Mouse (Mus musculus) neural tube, embryonic 14.5 days (tissue): ENCODE measurements around the gene Arhgef12. TPM values are rescaled to one million over a fixed set of nuclear protein-coding genes. Genes with fewer than 3 reads are reported as not detected.
A peak's percentile ranks its signal among the peaks of the same experiment; 100 is the strongest.

Experiments
- ATAC-seq: fragments of 200-750 bp; cut with Nextera tagmentation; 2 replicates; pipeline ENCODE4 v1.8.0; 2017; ENCODE audit warnings: low read depth, mild to moderate bottlenecking, moderate TSS enrichment, moderate library complexity
- H3K27ac ChIP-seq: fragments of 300-500 bp; sonication (generic); 2 replicates; pipeline ENCODE4 v1.5.1; 2014; ENCODE audit warnings: low read depth, mild to moderate bottlenecking, control low read depth, low read length, moderate library complexity, mixed read lengths
- H3K27me3 ChIP-seq: fragments of 300-500 bp; sonication (generic); 2 replicates; pipeline ENCODE4 v1.6.1; 2014; ENCODE audit warnings: low read length; ENCODE audit not compliant: control insufficient read depth, insufficient read depth
- H3K36me3 ChIP-seq: fragments of 300-500 bp; sonication (generic); 2 replicates; pipeline ENCODE4 v1.6.1; 2014; ENCODE audit warnings: low read length, mixed read lengths; ENCODE audit not compliant: control insufficient read depth, insufficient read depth
- H3K4me1 ChIP-seq: fragments of 300-500 bp; sonication (generic); 2 replicates; pipeline ENCODE4 v1.6.1; 2014; ENCODE audit warnings: low read length; ENCODE audit not compliant: control insufficient read depth, insufficient read depth
- H3K4me2 ChIP-seq: fragments of 300-500 bp; sonication (generic); 2 replicates; pipeline ENCODE4 v1.6.1; 2014; ENCODE audit warnings: mild to moderate bottlenecking, low read depth, low read length, control low read depth
- H3K4me3 ChIP-seq: fragments of 300-500 bp; sonication (generic); 2 replicates; pipeline ENCODE4 v1.5.1; 2014; ENCODE audit warnings: low read depth, low read length, control low read depth, mixed read lengths
- H3K9ac ChIP-seq: fragments of 300-500 bp; sonication (generic); replicated peaks from 2 replicates; pipeline ENCODE4 v1.6.1; 2014; ENCODE audit warnings: low read depth, mild to moderate bottlenecking, control low read depth, low read length, mixed read lengths
- H3K9me3 ChIP-seq: fragments of 300-500 bp; sonication (generic); 2 replicates; pipeline ENCODE4 v1.6.1; 2016; ENCODE audit warnings: low read length; ENCODE audit not compliant: control insufficient read depth
- WGBS: fragments of 180-500 bp; shearing (Covaris S2); extraction: QIAGEN DNeasy Blood & Tissue Kit; methylation state at CpG from one replicate; pipeline ENCODE4 v1.1.7; 2014; 5-methylcytosine and 5-hydroxymethylcytosine counted together
- polyA plus RNA-seq: library from polyadenylated mRNA; unstranded; fragments of >200 nt; fragmentation: Nextera tagmentation; extraction: Ambion mirVana; gene quantifications from 2 replicates; pipeline ENCODE4 v1.2.1, GENCODE M21; 2014

The Arhgef12 gene
- 32.4 and 51.4 TPM in 2 replicates for polyA plus RNA-seq

DNA sequence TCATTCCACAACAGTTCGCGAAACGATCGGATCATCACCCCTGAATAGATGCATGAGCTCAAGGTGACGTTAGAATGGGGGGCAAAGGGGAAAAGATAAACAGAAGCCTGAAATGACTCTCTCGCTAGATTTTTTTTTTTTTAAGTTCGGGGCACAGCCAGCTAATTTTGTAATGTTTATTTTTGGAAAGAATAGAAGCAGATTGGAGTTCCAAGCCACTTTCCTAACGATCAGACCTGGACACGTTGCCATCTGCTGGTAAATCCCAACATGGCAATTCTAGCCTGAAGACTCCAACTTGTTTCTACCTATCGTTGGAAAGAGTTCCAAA, at the start of gene Arhgef12:
TSS of gene Arhgef12 (minus strand) at position 53 of the 331 bp plus-strand sequence.
- no peaks in the 10 kb centered on the region for H3K9me3 ChIP-seq
- H3K9ac ChIP-seq = peak within 1 kb of the TSS; percentile 91
- H3K4me3 ChIP-seq = peak within 1 kb of the TSS; percentile 89
- peaks cover 9% of the 10 kb centered on the region for H3K36me3 ChIP-seq
- peak within 1 kb of the TSS; percentile 93 for H3K4me2 ChIP-seq
- no peak for ATAC-seq
- peaks cover 22% of the 10 kb centered on the region for H3K4me1 ChIP-seq
- whole genome bisulfite sequencing = 36% methylated on average over 10 of the region's 10 CpGs
- no peak within 1 kb of the TSS for H3K27ac ChIP-seq
- H3K27me3 ChIP-seq = no peaks in the 10 kb centered on the region

DNA sequence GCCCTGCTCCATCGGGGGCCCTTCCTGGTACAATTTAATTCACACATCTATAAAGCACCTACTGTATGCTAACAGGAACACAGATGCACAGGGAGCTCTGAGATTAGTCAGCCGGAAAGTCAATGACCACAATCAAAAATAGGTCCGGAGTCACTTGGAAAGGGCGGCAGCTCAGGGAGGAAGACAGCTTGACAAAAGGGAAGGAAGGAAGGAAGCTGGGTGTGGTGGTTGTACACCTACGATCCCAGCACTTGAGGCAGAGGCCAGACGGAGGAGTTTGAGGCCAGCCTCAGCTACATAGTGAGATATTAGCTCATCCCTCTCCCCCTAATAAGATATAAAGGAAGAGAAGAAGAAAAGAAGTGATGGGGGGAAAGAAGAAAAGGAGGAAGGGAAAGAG, 48.9 kb upstream of the Arhgef12 start:
- no peak overlapping the region for H3K4me3 ChIP-seq
- no peaks in the 10 kb centered on the region for H3K36me3 ChIP-seq
- no peaks in the 10 kb centered on the region for H3K4me1 ChIP-seq
- H3K9ac ChIP-seq = no peak overlapping the region
- no peak overlapping the region for H3K27ac ChIP-seq
- 81% methylated on average over 6 of the region's 6 CpGs for WGBS
- H3K27me3 ChIP-seq = no peaks in the 10 kb centered on the region
- H3K9me3 ChIP-seq = no peaks in the 10 kb centered on the region
- no peak overlapping the region for H3K4me2 ChIP-seq
- no peak for ATAC-seq

DNA sequence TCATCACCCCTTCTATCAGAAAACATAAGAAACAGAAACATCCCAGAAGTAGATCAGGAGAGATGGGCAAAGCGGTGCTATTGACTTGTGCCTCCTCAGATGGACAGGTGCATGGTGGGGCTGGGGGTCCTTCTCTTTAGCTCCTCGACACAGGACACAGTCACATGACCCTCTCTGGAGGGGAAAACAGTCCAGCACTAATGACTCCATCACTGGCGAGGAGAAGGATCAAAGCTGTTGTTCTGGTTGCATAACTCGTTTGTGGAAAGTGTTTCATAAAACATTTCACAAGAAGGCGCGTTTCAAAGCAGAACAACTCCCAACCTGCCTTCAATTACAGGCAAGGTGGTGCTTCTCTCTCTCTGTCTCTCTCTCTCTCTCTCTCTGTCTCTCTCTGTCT, 44.7 kb upstream of the Arhgef12 start:
- Histone ChIP-seq H3K36me3 (no peaks in the 10 kb centered on the region), H3K27me3 (no peaks in the 10 kb centered on the region), H3K27ac (no peak overlapping the region), H3K4me1 (no peaks in the 10 kb centered on the region), H3K4me3 (no peak overlapping the region), H3K9ac (no peak overlapping the region), H3K4me2 (no peak overlapping the region), H3K9me3 (no peaks in the 10 kb centered on the region)
- no peak for ATAC-seq
- 93% methylated on average over 6 of the region's 6 CpGs for WGBS

DNA sequence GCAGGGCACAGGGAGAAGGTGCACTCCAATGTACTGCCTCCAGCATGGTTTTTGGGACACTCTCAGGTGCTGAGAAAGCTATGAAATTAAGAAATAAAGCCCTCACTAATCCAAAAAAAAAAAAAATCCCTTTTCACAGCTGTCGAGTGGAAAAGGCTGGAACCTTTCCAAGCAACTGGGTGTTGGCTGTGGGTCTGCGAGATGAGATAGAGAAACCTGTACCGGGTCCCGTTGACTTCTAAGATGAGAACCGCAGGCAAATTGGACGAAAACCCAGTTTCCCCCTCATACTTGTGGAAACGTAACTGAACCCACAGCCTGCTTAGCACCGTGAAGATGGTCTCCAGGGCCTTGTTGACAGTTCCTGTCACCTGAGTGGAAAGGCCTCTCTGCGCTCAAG, 43.9 kb upstream of the Arhgef12 start:
- Histone ChIP-seq H3K4me1 (no peaks in the 10 kb centered on the region), H3K4me3 (no peak overlapping the region), H3K36me3 (no peaks in the 10 kb centered on the region), H3K9ac (no peak overlapping the region), H3K27me3 (no peaks in the 10 kb centered on the region), H3K27ac (no peak overlapping the region), H3K9me3 (no peaks in the 10 kb centered on the region), H3K4me2 (no peak overlapping the region)
- no peak for ATAC-seq
- 78% methylated on average over 9 of the region's 9 CpGs for WGBS

DNA sequence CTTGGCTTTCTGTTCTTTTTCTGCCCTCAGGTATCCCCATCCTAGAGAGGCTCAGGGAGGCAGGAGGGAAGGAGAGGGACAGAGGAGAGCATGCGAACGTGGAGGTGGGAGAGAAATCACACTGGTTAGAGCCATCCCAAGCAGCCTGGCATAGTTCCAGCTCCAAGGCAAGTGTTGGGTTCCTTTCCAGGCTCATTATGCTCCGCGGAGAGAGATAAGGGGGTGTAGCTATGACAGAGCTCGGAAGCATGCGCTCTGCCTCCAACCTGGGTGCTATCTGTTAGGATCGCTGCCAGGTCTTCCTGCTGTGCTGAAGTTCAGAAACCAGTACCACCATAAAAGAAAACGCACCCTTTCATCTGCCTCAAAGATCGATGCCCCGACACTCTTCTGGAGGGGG, 43.0 kb upstream of the Arhgef12 start:
- Histone ChIP-seq H3K4me1 (no peaks in the 10 kb centered on the region), H3K27me3 (no peaks in the 10 kb centered on the region), H3K36me3 (no peaks in the 10 kb centered on the region), H3K4me3 (no peak overlapping the region), H3K27ac (no peak overlapping the region), H3K9ac (no peak overlapping the region), H3K4me2 (no peak overlapping the region), H3K9me3 (no peaks in the 10 kb centered on the region)
- no peak for ATAC-seq
- WGBS = 55% methylated on average over 10 of the region's 10 CpGs

DNA sequence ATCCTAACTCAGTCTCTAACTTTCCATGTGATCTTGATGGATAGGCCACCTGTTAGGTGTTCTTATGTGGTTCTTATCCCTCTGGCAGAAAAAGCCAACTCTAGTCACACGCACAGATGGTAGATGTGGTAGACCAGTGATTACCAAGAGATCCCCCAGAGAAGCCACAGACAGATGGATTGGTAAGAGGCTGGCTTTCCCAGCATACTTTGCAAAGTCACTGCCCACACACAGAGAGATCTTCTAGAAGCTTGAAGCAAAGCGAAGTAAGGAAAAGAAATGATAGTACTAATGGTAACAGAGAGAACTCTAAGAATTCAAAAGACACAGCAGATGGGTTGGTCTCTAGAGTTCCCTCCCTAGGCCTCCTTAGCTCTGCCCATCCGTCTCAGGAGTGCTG, 42.5 kb upstream of the Arhgef12 start:
- no peak overlapping the region for H3K4me3 ChIP-seq
- H3K4me1 ChIP-seq = no peaks in the 10 kb centered on the region
- H3K9ac ChIP-seq = no peak overlapping the region
- H3K36me3 ChIP-seq = no peaks in the 10 kb centered on the region
- no peak overlapping the region for H3K4me2 ChIP-seq
- ATAC-seq = no peak
- 91% methylated on average over 3 of the region's 3 CpGs for WGBS
- H3K27me3 ChIP-seq = no peaks in the 10 kb centered on the region
- H3K9me3 ChIP-seq = no peaks in the 10 kb centered on the region
- H3K27ac ChIP-seq = no peak overlapping the region

DNA sequence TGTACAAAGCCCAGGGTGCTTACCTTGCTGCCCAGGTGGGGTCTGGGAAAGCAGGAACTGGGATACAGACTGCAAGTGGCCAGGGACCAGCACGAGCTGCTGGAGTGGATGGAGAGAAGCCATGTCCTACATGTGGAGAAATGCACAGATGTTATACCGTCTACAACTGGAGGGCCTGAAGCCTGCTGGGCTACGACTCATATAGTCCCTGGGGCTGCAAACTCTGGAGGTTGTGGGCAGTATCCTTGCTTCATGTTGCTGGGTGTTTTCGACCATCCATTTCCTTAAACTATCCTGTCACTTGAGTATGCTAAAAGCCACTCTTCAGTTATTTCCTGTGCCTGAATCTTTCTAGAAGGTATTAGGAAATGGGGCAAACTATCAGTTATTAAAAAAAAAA, 38.2 kb upstream of the Arhgef12 start:
- no peaks in the 10 kb centered on the region for H3K4me1 ChIP-seq
- no peak overlapping the region for H3K4me2 ChIP-seq
- no peaks in the 10 kb centered on the region for H3K36me3 ChIP-seq
- no peak overlapping the region for H3K27ac ChIP-seq
- WGBS = 84% methylated on average over 4 of the region's 4 CpGs
- no peak for ATAC-seq
- H3K9ac ChIP-seq = no peak overlapping the region
- H3K4me3 ChIP-seq = no peak overlapping the region
- no peaks in the 10 kb centered on the region for H3K27me3 ChIP-seq
- H3K9me3 ChIP-seq = no peaks in the 10 kb centered on the region

DNA sequence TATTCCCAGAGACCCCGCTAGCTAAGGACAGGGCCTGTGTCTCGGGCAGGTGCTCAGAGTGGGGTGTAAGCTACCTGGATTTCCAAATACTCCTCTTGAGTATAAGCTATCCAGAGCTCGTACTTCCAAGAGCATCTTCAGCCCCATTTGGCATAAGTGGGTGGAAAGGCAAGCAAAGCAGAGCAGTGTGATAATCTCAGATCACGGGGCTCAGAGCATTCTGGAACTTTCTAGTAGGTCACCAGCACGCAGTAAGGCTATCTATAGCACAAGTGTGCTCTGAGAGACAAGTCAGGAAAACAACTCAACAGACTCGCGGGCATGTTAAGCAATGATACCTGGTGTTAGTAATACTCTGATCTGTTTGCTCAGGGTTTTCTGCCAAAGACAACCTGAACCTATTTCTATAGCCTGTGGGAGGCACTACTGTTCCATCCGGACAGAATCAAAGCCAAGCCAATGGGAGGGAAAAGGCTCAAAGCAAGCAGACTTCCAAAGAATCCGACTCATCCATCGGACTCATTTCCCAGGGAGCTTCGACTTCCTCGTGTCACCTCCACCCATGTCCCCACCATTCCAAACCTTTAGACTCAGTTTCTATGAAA, 37.3 kb upstream of the Arhgef12 start:
- Histone ChIP-seq H3K27me3 (no peaks in the 10 kb centered on the region), H3K9ac (no peak overlapping the region), H3K4me3 (no peak overlapping the region), H3K9me3 (no peaks in the 10 kb centered on the region), H3K4me2 (no peak overlapping the region), H3K4me1 (no peaks in the 10 kb centered on the region), H3K36me3 (no peaks in the 10 kb centered on the region), H3K27ac (no peak overlapping the region)
- ATAC-seq = no peak
- WGBS = 76% methylated on average over 12 of the region's 12 CpGs

DNA sequence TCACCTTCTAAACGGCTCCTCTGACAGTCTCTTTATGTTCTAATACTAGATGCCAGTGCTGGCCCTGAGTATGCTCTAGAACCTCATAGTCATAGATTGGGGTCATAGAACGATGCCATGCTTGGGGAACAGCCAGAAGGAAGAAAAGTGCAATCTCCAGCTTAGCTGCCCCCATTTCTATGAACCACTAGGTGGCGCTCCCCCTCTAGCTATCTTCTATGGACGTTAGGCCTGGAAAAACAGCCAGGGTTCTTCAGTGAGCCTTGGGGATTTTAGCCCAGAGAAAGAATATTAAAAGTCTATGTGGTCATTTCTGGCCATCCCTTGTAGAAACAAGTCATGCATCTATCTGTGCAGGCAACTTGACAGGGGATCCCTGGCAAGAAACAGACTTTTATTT, 34.8 kb upstream of the Arhgef12 start:
- H3K4me2 ChIP-seq = no peak overlapping the region
- H3K9ac ChIP-seq = no peak overlapping the region
- ATAC-seq = no peak
- H3K27me3 ChIP-seq = no peaks in the 10 kb centered on the region
- 10% methylated on average over 4 of the region's 4 CpGs for WGBS
- no peak overlapping the region for H3K4me3 ChIP-seq
- no peak overlapping the region for H3K27ac ChIP-seq
- no peaks in the 10 kb centered on the region for H3K4me1 ChIP-seq
- no peaks in the 10 kb centered on the region for H3K9me3 ChIP-seq
- H3K36me3 ChIP-seq = no peaks in the 10 kb centered on the region
